Mouse (Mus musculus): ENCODE measurements around the gene Tfap2d. TPM values are rescaled to one million over a fixed set of nuclear protein-coding genes. Genes with fewer than 3 reads are reported as not detected.

The Tfap2d gene
- total RNA-seq, 2 experiments from 2014 or later, result not detected

GRCm38 (mm10) chr1:19210215-19211032 lies 107.6 kb downstream of the Tfap2d start:
- ATAC-seq (ENCODE audit: poor library complexity, severe bottlenecking), result no peak

- ATAC-seq (ENCODE audit: poor library complexity, severe bottlenecking), result no peak
Observed at GRCm38 (mm10) chr1:19211033-19211405, 108.2 kb downstream of the Tfap2d start.

- no peak for ATAC-seq (ENCODE audit: poor library complexity, severe bottlenecking)
Observed at GRCm38 (mm10) chr1:19211546-19212154, 108.8 kb downstream of the Tfap2d start.

GRCm38 (mm10) chr1:19212691-19213090 lies 109.9 kb downstream of the Tfap2d start:
- ATAC-seq (ENCODE audit: poor library complexity, severe bottlenecking), result no peak

GRCm38 (mm10) chr1:19213171-19213570 lies 110.3 kb downstream of the Tfap2d start:
- no peak for ATAC-seq (ENCODE audit: poor library complexity, severe bottlenecking)

- ATAC-seq (ENCODE audit: poor library complexity, severe bottlenecking), result no peak
Observed at GRCm38 (mm10) chr1:19213851-19214395, 111.1 kb downstream of the Tfap2d start.

Other genes with a start within 250 kb of the Tfap2d start
- not detected in 2 replicates for gene Tfap2b, start 105.9 kb downstream of the Tfap2d start, total RNA-seq (2015)
- not detected in 2 replicates for gene Tfap2b, start 105.9 kb downstream of the Tfap2d start, total RNA-seq (2017)

Measured in megakaryocyte, adult 5-6 weeks (primary cell).